Mouse (Mus musculus): ENCODE results near the gene Rpl28. TPM values are rescaled to one million over a fixed set of nuclear protein-coding genes. Genes with fewer than 3 reads are reported as not detected.
A peak's percentile ranks its signal among the peaks of the same experiment; 100 is the strongest.
"Not testable (repeated sequence)": the region's sequence is repeated elsewhere in the genome, so short reads cannot be mapped to it uniquely, and the experiment has no call there.

Rpl28 gene
- total RNA-seq, 2 experiments from 2014 or later: 454 to 487 TPM

DNA sequence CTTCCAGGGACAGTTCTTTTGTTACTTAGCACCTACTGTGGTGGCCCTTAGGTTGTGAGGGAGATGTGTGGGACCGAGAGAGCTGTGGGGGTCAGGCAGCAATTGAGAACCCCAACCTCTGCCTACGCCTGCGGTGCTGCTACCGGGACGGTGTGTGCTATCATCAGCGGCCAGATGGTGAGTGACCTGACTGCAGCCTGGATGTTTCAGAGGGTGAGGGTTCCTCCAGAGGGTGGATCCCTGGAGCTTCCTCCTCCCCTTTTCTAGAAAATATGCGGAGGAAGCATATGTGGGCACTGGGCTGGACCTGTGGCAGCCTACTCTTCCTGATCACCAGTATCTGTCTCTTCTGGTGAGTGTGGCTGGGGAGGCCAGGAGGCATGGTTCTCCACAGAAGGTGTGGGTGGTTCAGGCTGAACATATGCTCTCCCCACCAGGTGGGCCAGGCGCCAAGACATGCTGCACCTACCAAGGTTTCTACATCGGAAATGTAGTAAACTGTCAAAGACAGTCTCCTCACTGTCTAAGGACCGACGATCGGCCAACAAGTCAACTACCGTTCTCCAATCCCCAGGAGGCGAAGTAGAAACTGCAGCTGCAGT, 8.9 kb upstream of the Rpl28 start:
- DNase-seq: no peak

- peak; percentile 65 to 66 for DNase-seq
Observed at GRCm38 (mm10) chr7:4788499-4789435, 3.9 kb upstream of the Rpl28 start.

- DNase-seq: peak in 1 of 2 experiments; percentile 22
Observed at GRCm38 (mm10) chr7:4789436-4789935, 3.2 kb upstream of the Rpl28 start, which contains the start of gene Tmem238. Gene Tmem238, minus strand, starts transcription at chr7:4789656.

GRCm38 (mm10) chr7:4793248-4793647, 574 bp downstream of the Rpl28 start:
- not testable (repeated sequence) for DNase-seq

- no peak for DNase-seq
Observed at GRCm38 (mm10) chr7:4793674-4794073, 1.0 kb downstream of the Rpl28 start.

GRCm38 (mm10) chr7:4794631-4795168, 2.0 kb downstream of the Rpl28 start:
- no peak for DNase-seq

DNA sequence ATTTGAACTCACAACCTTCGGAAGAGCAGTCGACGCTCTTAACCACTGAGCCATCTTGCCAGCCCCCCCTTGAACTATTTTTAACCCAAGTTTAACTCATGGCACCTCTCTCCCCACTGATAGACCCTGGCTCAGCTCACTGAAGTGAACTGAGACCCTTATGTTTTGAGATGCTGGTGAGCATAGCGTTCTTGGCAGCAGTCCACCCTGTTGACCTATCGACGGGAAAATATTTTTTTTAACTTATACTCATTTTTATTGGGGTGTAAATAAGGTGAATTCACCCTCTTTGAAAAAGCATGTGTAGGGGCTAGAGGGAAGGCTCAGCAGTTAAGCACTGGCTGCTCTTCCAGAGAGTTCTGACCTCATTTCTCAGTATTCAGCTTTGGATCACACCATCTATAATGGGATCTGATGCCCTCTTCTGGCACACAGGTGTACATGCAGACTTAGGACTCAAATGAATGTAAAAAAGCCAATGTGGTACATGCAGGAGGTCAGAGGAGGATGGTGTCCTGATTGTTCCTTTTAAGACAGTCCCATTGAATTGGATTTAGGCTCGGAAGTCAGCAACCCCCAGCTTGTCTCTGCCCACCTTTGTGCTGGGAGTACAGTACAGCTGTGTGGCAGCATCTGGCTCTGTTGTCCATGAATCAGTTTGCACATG, 3.2 kb downstream of the Rpl28 start:
- no peak for DNase-seq

DNA sequence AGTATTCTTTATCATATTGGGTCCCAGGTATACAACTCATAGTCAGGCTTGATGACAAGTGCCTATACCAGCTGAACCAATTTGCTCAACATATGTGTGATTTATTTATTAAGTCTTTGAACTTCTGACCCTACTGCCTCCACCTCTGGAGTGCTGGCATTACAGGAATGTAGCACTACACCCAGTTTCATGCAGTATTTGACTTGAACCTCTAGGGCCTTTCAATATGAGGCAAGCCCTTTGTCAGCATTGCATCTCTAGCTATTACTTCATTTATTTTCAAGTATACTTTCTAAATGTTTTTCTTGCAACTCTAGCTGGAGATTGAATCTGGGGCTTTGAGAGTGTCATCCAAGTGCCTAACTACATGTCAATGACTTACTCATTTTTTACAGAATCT, 9.6 kb downstream of the Rpl28 start:
- DNase-seq: no peak

- no peak for DNase-seq
Observed at GRCm38 (mm10) chr7:4806716-4807115, 14.0 kb downstream of the Rpl28 start.

DNA sequence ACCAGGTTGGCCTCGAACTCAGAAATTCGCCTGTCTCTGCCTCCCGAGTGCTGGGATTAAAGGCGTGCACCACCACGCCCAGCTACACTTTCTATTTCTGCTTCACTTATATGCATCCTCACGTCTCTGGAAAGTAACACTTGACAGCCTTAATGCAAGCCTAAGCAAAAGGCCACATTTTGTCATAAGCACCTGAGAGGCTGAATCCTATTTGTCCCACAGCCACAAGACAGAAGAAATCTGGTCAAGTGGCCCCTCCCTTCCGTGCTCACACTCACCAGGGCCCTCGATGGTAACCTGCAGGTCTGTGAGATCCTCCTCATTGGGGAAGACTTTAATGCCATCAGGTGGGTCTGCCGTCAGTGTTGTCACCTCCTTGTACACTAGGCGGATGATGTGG, 18.5 kb downstream of the Rpl28 start:
- not testable (repeated sequence) for DNase-seq

- no peak for DNase-seq
Observed at GRCm38 (mm10) chr7:4811842-4812302, 19.2 kb downstream of the Rpl28 start.

- peak; percentile 98 for DNase-seq
Observed at GRCm38 (mm10) chr7:4812303-4813104, 19.8 kb downstream of the Rpl28 start, which contains the start of gene Ube2s. Gene Ube2s, minus strand, starts transcription at chr7:4812590.

GRCm38 (mm10) chr7:4813105-4813791, 20.6 kb downstream of the Rpl28 start:
- no peak for DNase-seq

GRCm38 (mm10) chr7:4816559-4816958, 23.9 kb downstream of the Rpl28 start:
- no peak for DNase-seq

- not testable (repeated sequence) for DNase-seq
Observed at GRCm38 (mm10) chr7:4820925-4821324, 28.3 kb downstream of the Rpl28 start.

GRCm38 (mm10) chr7:4821690-4822089, 29.0 kb downstream of the Rpl28 start:
- peak in 1 of 2 experiments; percentile 45 for DNase-seq

DNA sequence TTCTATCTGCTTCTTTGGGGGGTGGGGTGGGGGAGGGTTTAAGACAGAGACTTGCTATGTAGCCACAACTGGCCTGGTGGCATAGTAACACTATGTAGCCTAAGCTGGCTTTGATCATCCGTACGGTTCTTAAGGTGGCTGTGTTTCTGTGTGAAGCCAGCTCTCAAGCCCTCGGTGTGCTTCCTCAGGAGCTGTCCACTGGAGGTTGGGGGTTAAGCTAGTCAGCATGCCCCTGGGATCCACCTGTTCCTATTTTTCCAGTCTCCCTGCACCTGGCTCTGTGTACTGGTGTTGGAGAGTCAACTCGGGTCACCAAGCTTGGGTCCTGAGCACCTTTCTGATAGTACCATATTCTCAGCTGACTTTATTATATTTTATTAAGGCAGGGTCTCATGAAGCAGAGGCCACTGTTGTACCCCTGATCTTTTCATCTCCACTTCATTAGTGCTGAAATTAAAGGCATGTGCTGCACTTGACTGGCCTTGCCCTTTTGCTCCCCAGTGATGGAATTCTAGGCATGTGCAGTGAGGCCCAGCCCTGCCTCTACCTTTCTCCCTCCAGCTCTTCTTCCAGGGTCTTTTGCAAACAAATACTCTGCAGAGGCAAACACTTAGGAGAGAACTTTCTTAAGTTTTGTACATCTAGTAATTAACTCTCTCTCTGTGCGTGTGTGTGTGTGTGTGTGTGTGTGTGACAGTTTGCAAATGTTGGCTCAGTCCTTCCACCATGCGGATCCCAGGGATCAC, 29.7 kb downstream of the Rpl28 start:
- no peak for DNase-seq

DNA sequence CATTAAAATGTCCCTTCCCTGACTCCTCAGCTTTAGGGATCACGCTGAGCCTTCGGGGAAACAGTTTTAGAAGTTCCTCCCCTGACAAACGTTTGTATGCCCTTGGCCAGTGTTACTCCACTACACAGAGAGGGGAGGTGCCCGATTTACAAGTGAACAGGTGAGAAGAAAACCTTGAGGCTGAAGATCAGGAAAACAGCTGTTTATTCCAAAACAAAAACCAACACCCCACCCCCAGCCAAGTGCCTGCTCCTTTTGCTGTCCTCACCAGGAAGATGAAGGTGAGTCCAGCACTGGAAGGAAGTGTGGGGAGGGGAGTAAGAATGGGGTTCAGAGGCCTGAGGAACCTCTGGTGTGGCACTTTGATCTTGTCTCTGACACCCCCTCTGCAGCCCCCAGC, 32.7 kb downstream of the Rpl28 start:
- no peak for DNase-seq

- DNase-seq: no peak
Observed at GRCm38 (mm10) chr7:4830476-4830875, 37.8 kb downstream of the Rpl28 start.
